Mouse (Mus musculus) layer of hippocampus, postnatal 25 days (tissue): ENCODE measurements around the gene Ppp6r1. TPM values are rescaled to one million over a fixed set of nuclear protein-coding genes. Genes with fewer than 3 reads are reported as not detected.

ENCODE experiments used
- DNase-seq, 2 experiments: peaks; one replicate each; pipeline ENCODE4 v3.0.0; 2022; ENCODE audit warnings: mixed read lengths in 2 of 2, low spot score in 1 of 2; ENCODE audit errors: extremely low spot score in 1 of 2
- total RNA-seq, 2 experiments: library from RNA; stranded (reverse); gene quantifications; 2 replicates each; pipeline ENCODE4 v1.2.3; 2021

Gene Ppp6r1
- total RNA-seq, 2 experiments from 2014 or later, result 126 to 135 TPM

DNA sequence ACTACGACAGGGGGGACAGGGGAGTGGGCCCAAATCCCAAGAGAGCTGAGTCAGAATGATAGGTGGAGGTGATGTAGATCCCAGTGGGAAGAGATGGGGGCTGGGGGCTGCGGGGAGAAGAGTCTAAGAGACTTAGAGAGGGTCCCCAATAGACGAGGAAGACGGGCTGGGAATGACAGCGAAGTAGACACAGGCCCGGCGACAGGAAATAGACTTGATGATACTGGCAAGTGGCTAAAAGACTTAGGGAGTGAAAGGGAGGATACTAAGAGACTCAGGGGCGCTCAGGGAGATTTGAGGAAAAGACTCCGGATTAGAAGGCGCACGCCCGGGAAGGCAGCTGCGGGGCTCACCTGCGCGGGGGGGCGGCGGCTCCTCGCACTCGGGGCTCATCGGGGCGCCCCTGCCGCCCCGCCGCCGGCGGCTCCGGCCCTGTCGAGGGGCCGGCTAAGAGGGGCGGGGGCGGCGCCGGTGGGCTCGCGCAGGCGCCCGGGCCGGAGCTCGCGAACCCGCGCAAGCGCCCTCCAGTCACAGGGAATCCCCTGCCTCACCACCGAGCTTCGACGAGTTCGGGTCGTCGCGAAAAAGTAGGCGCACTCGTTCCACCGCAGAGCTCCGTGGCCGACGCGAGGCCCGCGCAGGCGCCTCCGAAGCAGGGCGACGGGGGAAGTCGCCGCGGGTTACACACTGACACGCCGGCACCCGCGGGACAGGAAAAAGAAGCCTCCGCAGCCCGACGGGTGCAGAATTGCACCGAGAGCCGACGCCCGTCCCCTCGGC lies 501 bp downstream of the Ppp6r1 start:
- DNase-seq, result no peak

GRCm38 (mm10) chr7:4657521-4658127 lies 1.2 kb downstream of the Ppp6r1 start:
- no peak for DNase-seq

- DNase-seq, result no peak
Measured at GRCm38 (mm10) chr7:4656818-4657217, 2.0 kb downstream of the Ppp6r1 start.

- no peak for DNase-seq
Measured at GRCm38 (mm10) chr7:4655916-4656315, 2.9 kb downstream of the Ppp6r1 start.

- no peak for DNase-seq
Measured at GRCm38 (mm10) chr7:4655393-4655792, 3.4 kb downstream of the Ppp6r1 start.

DNA sequence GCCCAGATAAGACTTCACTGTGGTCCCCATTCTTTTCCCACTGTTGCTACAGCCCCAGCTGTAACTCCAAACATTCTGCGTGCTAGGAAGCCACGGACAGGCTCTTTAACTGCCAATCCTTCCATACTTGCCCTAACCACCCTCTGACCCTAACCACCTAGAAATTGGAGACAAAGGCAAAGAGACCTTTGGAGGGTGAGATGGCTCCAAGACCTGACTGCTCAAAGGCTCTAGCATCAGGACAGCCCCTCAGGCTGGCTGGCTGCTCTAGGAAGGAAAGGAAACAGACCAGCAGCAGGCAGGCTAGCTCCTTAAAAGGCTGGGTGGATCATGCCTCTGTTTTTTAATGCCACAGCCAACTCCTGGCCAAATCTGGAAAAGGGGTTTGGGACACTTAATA lies 4.6 kb downstream of the Ppp6r1 start:
- no peak for DNase-seq

DNA sequence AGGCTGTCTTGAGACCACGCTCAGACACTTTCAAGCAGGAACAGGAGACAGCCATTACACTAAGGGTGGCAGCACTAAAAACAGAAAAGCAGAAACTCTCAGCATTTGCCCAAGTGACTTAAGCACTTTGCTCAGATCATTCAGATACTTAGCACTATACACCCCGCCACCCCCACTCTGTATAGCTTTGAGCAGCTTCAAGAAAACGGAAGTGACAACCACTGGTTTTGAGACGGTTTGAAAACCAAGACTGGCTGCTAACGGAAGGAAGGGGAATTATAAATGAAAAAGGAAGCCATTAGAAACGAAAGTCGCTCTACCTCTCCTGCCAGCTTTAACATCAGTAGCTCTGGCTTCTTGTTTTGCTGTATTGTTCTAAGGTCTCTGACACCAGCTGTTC lies 5.0 kb downstream of the Ppp6r1 start:
- no peak for DNase-seq

DNA sequence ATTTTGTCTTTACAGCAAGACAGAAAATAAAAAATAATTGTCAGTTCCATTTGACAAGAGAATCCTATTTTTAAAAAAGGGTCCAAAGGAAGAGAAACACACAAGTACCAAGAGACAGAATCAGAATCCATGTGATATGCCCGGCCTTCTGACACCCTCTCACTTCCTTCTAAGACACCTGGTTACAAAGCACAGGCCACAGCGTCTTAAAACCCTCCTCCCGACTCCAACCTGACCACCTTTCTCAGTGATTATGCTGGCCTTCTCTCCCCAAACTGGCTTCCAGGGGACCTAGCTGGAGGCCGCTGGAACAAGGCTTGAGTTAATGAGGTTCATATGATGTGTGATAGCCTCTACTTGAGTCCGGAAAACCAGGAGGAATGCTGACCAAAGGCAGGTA lies 5.5 kb downstream of the Ppp6r1 start:
- no peak for DNase-seq

DNA sequence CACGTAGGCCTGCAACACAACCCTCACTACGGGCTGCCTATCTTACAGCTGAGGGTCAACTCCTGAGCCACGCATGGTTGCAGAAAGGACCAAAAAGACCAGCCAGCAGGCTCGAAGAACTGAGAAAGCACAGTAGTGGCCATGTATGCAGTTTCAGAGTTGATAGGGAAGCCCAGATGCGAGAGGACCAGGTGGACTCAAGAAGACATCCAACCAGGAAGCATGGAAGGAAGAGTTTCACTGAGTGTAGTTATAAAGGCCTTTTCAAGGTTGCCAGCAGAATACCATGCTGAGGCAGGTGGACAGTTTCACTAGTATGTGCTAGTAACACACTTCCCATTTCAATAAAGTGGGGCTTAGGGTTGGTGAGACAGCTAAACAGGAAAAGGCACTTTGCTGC lies 6.1 kb downstream of the Ppp6r1 start:
- no peak for DNase-seq

- DNase-seq, result no peak
Measured at GRCm38 (mm10) chr7:4651581-4651980, 7.2 kb downstream of the Ppp6r1 start.

DNA sequence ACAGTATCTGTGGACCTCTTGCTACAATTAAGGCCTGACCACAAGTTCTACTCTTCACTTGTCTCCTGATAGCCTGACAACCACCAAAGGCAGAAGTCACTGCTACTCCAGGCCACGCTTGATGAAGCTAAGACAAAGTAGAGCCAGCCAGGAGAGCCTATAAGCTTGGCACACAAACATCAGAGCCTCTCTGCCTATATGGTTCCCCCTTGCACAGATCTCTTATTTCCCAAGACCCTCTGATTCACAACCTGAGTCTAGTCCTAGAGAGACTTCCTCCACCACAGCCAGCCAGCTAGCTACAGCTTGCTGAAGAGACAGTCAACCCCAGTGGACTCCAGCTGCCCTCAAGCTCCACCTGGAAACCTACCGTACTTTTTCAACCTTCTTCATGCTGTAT lies 10.8 kb downstream of the Ppp6r1 start:
- DNase-seq, result no peak

- no peak for DNase-seq
Measured at GRCm38 (mm10) chr7:4647291-4647690, 11.5 kb downstream of the Ppp6r1 start.

DNA sequence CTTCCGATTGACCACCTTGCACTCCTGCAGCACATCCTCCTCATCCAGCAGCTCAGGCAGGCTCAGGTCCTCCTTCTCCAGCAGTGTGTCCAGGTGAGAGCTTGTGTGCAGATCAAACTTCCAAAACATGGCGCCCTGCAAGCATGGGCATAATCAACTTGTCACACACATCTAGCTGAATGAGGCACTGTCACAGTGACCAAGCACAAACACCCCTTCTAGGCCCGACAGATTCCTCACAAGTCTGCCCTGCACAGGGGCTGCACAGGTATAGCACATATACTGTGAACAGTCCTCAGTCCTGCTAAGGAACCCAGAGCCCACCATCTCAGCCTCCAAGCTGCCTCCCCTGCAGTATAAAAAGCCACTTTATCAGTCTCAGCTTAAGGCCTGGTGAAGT lies 12.0 kb downstream of the Ppp6r1 start:
- DNase-seq, result no peak

GRCm38 (mm10) chr7:4643225-4643624 lies 15.6 kb downstream of the Ppp6r1 start:
- DNase-seq, result no peak

DNA sequence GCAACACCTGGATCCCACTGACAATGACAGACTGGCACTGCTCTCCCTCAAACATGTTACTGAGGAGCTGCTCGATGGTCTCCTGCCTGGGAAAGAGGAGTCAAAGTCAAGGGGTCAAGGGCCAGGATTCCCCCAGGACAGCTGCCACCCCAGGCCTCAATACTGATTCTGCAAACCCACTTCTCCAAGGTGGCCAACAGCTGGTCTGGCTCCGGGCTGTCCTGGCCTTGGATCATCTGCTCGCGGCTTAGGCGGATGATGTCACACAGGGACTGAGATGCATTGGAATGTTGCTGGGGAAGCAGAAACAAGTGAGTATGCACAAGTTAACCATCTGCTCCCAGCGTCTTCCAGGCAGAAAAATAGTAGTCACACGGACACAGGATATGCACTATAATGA lies 16.9 kb downstream of the Ppp6r1 start:
- DNase-seq, result no peak

GRCm38 (mm10) chr7:4641155-4641554 lies 17.7 kb downstream of the Ppp6r1 start:
- no peak for DNase-seq

- no peak for DNase-seq
Measured at GRCm38 (mm10) chr7:4636179-4636578, 22.6 kb downstream of the Ppp6r1 start.

DNA sequence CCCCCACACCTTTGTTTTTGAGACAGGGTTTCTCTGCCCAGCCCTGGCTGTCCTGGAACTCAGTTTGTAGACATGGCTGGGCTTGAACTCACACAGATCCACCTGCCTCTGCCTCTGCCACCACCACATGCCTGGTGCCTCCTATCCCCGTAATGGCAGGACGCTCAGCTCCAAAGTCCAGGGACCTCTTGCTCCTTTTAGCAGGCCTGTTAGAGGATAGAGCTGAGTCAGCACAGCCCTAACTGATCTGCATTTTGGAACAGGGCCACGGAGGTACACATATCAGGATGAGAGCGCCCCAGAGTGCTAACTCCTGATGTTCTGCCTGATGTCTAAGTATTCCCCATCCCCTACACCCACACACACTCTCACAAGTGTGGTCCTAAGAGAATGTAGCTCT lies 27.8 kb downstream of the Ppp6r1 start, which contains the start of gene Tmem86b:
Tmem86b (minus strand) TSS at position 392 of the 400 bp plus-strand sequence.
- DNase-seq, result no peak

- DNase-seq, result no peak
Measured at GRCm38 (mm10) chr7:4630198-4630597, 28.6 kb downstream of the Ppp6r1 start.

- no peak for DNase-seq
Measured at GRCm38 (mm10) chr7:4629586-4629985, 29.2 kb downstream of the Ppp6r1 start.

- DNase-seq, result no peak
Measured at GRCm38 (mm10) chr7:4625928-4626327, 32.9 kb downstream of the Ppp6r1 start.

DNA sequence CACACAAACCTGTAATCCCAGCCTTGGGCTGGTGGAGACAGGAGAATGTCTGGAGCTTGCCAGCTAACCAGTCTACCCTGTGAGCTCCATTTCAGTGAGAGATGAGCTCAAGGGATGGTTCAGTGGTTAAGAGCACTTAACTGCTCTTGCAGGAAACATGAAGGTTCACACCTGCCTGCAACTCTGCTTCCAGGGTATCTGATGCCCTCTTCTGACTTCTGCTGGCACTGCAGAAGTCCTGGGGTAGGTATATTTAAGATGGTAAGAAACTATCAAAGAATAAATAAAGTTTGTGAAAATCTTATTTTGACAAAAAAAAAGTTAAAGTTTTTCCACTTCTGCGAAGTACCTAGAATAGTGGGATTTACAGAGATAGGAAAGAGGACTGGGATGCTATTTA lies 34.5 kb downstream of the Ppp6r1 start:
- no peak for DNase-seq
